Mouse (Mus musculus) hematopoietic stem cell, adult 5-6 weeks (primary cell): ENCODE measurements at regions not wholly inside any gene's neighbourhood (a gene's known extent, or its start where the extent isn't known, plus 50 kb on each side); places are given as distances from the start of the nearest gene placed in this dataset.
"Not testable (repeated sequence)": the region's sequence is repeated elsewhere in the genome, so short reads cannot be mapped to it uniquely, and the experiment has no call there.

ENCODE experiments used
- ATAC-seq, 2 experiments: fragments of 125-278 bp in 1 of 2; replicated peaks in 1 of 2; 2 replicates each; pipeline ENCODE4 v1.8.0; 2016 to 2017; ENCODE audit warnings: inconsistent platforms in 2 of 2, mild to moderate bottlenecking in 2 of 2, moderate number of reproducible peaks in 2 of 2, low read depth in 1 of 2, moderate TSS enrichment in 1 of 2; ENCODE audit not compliant: low FRiP score in 2 of 2, poor library complexity in 2 of 2, severe bottlenecking in 2 of 2, insufficient read depth in 1 of 2, low TSS enrichment in 1 of 2

DNA sequence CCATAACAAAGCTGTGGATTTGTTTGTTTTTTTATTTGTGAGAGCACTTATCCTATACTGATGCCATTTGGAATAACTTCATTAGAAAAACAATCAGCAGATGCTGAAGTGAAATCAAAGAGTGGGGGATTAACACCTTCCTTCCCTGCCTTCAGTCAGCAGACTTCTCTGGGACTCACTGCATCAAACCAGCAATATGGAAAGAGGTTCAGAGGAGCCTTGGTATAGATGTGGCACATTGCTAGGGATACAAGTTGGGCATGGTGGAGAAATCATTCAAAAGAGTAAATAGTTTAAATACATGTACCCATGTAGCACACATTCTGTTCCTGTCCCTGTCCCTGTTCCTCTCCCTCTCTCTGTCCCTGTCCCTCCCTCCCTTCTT, 364.0 kb upstream of the Rgs18 start:
- 0 out of 4 replicates have a peak, but pooled peaks of 1 of the 2 experiments have one; percentile 5 for ATAC-seq

DNA sequence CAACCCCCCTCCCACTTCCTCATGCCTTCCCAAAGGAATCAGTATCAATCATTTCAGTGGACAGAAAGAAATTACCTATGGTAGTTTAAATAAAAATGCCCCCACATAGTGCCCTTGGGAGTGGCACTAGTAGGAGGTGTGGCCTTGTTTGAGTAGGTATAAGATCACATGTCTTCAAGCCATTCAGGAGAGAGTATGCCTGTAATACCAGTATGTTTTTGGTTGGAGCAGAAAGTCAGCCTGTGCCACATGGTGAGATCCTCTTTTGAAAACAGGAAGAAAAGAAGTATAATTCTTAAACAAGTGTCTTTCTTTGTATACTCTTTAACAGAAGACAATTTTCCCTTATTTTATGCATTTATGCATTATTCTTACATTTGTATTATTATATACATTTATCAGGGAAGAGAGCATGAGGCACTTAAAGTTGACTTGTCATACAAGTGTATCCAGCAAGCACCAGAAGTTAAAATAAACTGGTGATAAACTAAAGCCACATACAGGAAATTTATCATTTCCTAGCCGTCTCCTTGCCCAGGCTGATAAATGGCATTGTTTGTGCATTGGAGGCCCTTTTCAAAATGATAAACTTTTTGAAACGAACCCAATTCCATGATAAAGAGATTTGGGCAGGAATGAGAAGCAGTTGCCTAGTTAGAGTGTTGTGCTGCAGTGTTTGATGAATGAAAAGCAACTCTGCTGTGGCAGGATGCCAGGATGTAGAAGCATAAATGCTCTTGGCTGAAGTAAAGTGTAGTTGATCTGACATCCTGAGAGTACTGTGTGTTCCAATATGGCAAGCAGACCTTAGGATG, 363.4 kb upstream of the Rgs18 start:
- ATAC-seq = peak; percentile 93

DNA sequence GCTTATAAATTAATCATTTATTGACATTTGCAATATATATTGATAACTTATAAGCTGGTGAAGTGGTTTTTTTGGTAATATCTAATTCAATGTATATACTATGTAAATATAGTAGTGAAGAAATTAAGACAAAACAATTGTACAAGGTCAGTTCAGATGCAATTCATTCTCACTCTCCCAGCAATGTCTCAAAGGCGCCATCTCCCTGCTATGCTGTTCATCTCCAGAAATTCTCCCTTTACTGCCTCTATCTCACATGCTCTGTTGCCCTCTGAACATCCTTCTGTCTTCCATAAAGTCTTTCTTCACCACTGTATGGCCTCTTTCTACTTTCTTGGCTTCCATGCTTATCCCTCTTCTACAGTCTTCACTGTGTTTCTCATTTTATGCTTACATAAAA, 355.8 kb upstream of the Rgs18 start:
- no peak for ATAC-seq

DNA sequence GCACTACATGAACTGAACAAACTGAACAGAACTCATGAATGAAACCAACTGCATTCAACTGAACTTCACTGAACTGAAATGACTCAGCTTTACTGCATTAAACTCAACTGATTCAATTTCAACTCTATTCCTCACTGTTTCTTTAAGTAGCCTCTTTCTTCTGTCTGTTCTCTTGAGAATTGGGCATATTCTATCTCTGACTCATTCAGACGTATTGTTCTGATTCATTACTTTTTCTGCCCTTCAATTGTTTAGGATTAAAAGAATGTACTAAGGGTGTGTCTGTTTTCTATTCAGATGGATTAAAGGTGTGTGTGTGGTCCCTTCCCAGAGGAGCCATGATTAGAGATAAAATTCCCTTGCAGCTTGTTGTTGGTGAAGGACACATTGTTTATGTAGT, 337.9 kb upstream of the Rgs18 start:
- no peak for ATAC-seq

DNA sequence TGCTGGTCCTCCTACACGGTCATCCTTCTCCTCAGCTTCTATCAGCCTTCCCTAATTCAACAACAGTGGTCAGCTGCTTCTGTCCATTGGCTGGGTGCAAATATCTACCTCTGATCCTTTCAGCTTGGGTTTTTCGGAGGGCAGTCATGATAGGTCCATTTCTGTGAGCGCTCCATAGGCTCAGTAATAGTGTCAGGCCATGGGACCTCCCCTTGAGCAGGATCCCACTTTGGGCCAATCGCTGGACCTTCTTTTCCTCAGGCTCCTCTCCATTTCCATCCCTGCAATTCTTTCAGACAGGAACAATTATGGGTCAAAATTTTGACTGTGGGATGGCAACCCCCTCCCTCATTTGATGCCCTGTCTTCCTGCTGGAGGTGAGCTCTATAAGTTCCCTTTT, 331.5 kb upstream of the Rgs18 start:
- ATAC-seq = not testable (repeated sequence)

DNA sequence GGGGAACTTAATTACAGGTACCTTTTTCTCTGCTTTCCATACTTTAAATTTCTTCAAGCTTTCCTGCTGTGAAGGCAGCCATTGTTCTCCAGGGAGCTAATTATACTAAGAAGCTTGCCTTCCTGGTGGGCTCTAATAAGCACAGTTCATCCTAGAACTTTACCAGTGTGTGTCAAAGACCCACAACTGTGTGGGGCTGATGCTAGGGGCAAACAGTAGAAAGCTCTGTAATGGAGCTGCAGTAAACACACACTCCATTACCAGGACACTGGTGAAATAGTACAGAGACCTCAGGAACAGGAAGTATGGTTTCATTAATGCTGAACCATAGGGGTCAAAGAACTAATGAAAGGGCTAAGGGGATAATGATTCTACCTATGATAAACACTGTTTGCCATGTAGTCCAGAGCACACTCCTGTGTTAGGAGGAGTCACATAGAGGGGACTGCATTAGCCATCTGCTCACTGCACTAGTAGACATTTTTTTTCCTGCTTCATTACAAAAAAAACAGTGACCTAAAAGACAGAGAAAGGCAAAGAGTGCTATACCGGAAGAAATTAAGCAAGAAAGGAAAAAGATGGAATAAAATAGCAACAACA, 290.1 kb upstream of the Rgs18 start:
- ATAC-seq = no peak

DNA sequence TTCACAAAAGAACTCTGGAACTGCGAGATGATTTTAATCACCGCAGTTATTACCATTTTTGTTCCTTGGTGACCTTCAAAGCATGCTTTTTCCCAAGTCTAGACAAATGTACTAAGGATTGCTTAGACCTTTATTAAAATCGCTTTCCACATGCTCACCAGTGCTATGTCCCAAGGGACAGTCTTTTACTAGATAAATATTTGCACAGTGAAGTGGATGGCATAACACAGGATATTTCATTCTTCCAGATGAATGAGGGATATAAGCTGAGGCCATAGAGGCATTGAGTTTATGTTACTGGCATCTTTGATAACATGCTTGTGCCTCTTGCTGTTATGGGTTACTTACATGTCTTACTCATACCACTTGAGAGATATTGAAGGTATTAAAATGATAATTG, 289.1 kb upstream of the Rgs18 start:
- ATAC-seq = no peak

DNA sequence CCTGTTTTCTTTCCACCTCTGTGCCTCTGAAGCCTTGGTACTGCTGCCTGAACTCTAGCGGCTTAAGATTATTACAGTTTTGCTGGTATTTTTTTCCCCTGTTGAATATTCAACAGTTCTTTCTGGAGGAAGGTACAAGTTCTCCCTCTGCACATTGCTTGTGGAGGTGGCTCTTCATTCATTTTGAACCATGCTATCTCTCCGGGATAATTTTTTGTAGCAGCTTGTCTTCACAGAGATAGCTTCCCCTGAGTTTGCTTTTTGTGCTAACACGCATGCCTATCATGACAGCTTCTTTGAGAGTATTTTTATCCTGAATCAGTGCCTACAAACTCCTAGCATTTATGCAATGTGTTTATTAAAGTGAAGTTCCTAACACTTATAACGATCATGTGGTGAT, 240.4 kb upstream of the Rgs18 start:
- no peak for ATAC-seq

DNA sequence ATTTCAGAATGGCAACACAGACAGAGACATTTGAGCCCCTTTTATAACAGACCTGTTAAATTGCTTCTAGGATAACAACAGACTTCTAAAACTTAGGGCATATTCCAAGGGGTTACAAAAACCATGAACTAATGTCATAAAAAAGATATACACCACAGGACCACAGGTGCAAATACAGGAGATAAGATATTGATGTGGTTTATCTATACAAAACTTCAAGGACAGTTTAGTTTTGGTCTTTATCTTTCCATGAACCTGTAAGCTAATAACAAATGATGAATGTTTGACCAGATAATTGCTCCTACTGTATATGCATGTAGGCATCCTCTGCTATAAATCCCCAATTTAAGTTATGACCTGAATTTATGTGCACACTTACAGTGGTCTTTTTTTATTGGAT, 235.6 kb upstream of the Rgs18 start:
- ATAC-seq = no peak

DNA sequence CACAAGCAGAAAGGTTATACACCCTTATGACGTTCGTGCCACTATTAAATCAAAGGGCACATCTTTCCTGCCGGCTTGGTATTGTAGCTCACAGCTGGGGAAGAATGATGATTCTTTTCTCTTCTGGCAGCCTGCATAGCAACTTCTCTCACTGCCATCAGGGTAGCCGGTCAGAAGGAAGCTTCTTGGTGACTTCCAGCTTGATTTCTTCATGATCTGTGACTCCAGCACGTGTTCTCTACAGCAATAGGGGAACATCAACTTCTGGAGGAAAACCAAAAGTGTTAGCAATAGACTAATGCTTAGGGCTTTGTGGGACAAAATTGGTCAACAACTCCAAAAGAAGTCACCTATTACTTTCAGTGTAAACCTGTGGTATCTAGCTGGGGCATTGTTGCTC, 202.9 kb upstream of the Rgs18 start:
- ATAC-seq = 0 out of 4 replicates have a peak, but pooled peaks of 1 of the 2 experiments have one; percentile 21

DNA sequence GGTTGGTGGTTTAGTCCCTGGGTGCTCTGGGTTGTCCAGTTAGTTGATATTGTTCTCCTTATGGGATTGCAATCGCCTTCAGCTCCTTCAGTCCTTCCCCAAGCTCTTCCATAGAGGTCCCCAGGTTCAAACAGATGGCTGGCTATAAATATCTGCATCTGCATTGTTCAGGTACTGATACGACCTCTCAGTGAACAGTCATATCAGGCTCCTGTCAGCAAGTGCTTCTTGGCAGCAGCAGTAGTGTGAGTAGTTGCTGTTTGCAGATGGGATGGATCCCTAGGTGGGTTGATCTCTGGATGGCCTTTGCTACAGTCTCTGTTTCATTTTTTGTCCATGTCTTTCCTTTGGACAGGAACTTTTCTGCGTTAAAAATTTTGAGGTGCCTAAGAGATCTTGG, 190.5 kb upstream of the Rgs18 start:
- ATAC-seq = no peak

DNA sequence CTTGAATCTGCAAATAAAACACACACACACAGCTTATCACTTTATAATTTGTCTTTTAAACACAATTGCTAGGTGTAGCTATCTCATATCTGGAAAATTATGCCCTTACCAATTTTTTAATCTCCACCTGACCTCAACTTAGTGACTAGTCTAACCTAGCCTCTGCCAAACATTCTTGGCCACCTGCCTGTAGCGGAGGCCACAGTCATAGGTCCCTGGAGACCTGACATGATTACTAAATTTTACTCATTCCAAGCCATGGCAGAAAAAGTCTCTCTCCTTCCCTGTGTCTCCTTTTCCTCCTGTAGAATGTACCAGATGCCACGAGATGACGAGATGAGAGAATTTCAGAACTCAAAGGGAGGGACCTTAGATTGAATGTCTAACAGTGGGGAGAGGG, 163.8 kb upstream of the Rgs18 start:
- no peak for ATAC-seq

DNA sequence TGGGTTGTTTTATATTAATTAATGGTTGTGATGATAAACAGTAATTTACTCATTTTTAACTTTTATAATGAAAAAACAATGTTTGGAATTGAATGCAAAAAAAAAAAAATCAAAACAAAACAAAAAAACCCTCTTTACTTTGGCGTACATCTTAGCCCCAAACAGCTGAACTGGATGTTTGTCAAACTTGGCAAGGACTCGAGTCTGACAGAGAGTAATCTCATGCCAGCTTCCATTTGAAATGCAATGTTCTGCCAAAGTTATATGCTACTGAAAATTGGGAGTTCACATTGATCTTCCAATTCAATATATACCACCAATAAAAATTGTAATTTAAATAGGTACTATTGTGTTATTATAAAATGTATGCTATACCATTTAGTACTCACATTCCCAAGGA, 150.9 kb upstream of the Rgs18 start:
- no peak for ATAC-seq

DNA sequence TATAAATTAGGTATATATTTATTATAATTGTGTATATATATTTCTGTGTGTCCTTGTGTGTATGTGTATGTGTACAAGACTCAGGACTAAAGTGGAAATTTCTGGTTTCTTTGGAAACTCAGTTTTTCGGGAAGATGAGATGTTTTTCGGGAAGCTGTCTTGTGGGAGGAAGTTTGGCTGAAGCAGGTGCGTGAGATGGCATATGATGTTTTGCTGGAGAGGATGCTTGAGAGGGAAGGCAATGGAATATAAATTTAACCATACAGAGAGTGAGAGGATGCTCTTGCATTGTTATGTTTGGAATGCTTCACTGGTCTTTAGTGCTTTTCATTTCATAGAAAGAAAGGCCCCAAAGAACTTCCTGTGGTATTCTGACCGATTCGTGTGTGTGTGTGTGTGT, 141.3 kb upstream of the Rgs18 start:
- no peak for ATAC-seq

DNA sequence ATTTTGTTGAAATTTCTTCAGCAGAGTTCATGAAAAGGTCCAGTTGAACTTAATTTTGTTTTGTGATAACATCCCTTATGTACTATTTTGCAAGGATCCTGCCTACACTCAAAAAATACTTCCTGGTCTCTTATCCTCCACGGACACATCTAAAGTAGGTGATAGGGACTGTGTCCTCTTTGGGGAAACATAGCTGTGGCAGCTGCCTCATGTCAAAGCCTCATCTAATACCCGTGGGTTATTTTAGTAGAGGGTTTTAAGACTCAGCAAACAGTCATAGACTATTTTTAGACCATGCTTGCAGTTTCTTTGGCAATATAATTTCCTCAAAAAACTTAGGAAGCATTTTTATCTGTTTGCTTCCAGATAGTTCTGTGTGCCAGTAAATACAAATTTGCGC, 127.8 kb upstream of the Rgs18 start:
- ATAC-seq = no peak

DNA sequence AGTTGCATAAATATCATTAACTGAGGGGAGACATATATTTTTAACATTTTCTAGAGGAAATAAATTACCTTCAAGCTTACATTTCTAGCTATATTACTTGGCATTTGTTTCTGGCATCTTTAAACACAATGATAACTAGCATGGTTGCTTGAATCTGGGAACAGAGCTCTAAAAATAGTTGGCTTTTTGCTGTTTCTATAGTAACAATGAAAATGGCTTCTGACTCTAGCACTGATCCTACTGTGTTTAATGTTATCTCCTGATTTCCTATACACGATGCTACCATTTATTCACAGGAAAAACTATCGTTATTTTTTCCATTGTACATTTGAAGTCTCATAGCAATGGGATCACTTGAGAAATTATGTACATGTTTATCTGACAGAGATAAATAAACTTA, 108.4 kb upstream of the Rgs18 start:
- no peak for ATAC-seq

DNA sequence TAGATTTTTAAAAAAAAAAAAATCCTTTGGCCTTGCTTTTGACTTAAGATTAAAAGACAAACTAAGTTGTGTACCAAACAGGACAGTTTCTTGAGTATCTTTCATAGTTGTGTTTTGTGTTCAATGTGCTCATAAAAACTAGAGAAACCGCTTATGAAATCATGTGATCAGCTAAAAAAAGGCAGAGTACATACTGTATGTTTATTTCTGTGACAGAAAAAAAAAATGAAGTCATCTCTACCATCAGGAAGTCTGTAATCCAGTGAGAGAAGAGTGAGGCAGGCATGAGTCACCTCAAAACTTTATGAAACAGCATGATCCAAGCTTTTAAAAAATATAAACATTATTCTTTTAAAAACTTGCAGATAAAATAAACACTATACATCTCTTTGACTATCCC, 86.9 kb upstream of the Rgs18 start:
- no peak for ATAC-seq
